Mouse (Mus musculus): Measurements from ENCODE around the gene Nfasc. TPM values are rescaled to one million over a fixed set of nuclear protein-coding genes. Genes with fewer than 3 reads are reported as not detected.

Nfasc gene
- polyA plus RNA-seq, 1 experiment from 2014 or later: 0.68 TPM

DNA sequence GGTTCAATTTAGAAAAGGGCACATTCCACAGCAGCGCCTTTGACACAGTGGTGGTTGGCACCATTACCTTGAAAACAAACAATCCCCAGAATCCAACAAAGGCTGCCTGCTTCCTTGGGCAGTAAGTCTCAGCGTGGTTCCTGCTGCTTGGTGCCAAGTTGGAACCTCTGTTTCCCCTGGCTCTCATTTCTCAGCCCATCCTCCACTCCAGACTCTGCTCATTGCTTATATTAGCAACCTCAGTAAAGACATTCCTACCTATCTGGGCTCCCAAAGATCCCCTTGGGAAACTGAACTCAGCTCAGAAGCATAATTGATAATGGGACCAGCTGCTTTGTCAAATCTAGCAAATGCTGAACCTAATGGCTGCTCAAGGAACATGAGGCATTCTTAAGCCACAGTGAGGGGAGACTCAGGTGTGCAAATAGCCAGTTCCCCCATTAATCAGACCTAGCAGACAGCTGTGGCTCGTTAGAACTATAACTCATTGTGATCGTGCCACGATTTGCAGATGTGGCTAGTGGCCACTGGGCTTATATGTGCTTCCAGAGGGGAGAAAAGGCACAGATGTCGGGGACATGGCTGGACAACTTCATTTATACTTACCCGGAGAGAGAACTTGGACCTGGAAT is 115.4 kb downstream of the Nfasc start:
- Histone ChIP-seq H3K9me3 (ENCODE audit: control insufficient read depth, low read length) (no peaks in the 10 kb centered on the region), H3K4me1 (ENCODE audit: control insufficient read depth in 2 of 2, insufficient read depth in 2 of 2, low read length in 2 of 2) (no peaks in the 10 kb centered on the region), H3K27ac (replicated peaks in 1 of 2; ENCODE audit: control insufficient read depth in 1 of 2, insufficient read depth in 1 of 2, low read depth in 2 of 2, low read length in 2 of 2) (no peak overlapping the region), H3K4me2 (ENCODE audit: low read length) (no peak overlapping the region), H3K27me3 (ENCODE audit: control insufficient read depth, insufficient read depth, low read length) (no peaks in the 10 kb centered on the region; the same call in 1 of the 2 replicates), H3K4me3 (ENCODE audit: control insufficient read depth in 1 of 2, insufficient read depth in 1 of 2, low read depth in 1 of 2, low read length in 2 of 2) (no peak overlapping the region), H3K36me3 (ENCODE audit: control insufficient read depth, insufficient read depth, low read length) (no peaks in the 10 kb centered on the region), H3K9ac (ENCODE audit: low read length) (no peak overlapping the region)
- ATAC-seq (ENCODE audit: insufficient number of reproducible peaks, insufficient read depth, low FRiP score, low read depth): no peak
- WGBS: 79% methylated on average over 7 of the region's 7 CpGs

DNA sequence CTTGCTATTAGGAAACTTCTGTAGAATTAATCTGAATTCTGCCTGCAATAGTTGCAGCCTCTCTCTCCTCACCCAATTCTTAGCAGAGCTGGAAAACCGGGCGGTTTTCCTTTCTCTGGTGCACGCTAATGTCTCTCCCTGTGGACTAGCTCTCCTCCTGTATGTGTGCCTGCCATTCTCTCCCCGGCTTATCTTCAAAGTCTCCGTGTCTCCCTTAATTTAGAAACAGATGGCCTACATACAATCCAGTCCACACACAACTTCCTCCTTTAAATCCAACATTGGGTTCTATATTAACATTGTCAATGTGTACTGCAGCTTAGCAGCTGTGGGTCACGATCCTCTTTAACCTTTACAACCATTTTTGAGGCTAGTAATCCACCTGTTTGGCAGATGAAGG is 116.6 kb downstream of the Nfasc start:
- no peak overlapping the region for H3K4me2 ChIP-seq (ENCODE audit: low read length)
- WGBS: 52% methylated on average over 6 of the region's 6 CpGs
- no peak for ATAC-seq (ENCODE audit: insufficient number of reproducible peaks, insufficient read depth, low FRiP score, low read depth)
- H3K9ac ChIP-seq (ENCODE audit: low read length): no peak overlapping the region
- no peaks in the 10 kb centered on the region; the same call in 1 of the 2 replicates for H3K27me3 ChIP-seq (ENCODE audit: control insufficient read depth, insufficient read depth, low read length)
- no peaks in the 10 kb centered on the region for H3K9me3 ChIP-seq (ENCODE audit: control insufficient read depth, low read length)
- no peaks in the 10 kb centered on the region for H3K4me1 ChIP-seq (ENCODE audit: control insufficient read depth in 2 of 2, insufficient read depth in 2 of 2, low read length in 2 of 2)
- no peaks in the 10 kb centered on the region for H3K36me3 ChIP-seq (ENCODE audit: control insufficient read depth, insufficient read depth, low read length)
- no peak overlapping the region for H3K27ac ChIP-seq (replicated peaks in 1 of 2; ENCODE audit: control insufficient read depth in 1 of 2, insufficient read depth in 1 of 2, low read depth in 2 of 2, low read length in 2 of 2)
- no peak overlapping the region for H3K4me3 ChIP-seq (ENCODE audit: control insufficient read depth in 1 of 2, insufficient read depth in 1 of 2, low read depth in 1 of 2, low read length in 2 of 2)

- H3K9ac ChIP-seq (ENCODE audit: low read length): no peak overlapping the region
- no peak overlapping the region for H3K27ac ChIP-seq (replicated peaks in 1 of 2; ENCODE audit: control insufficient read depth in 1 of 2, insufficient read depth in 1 of 2, low read depth in 2 of 2, low read length in 2 of 2)
- H3K27me3 ChIP-seq (ENCODE audit: control insufficient read depth, insufficient read depth, low read length): no peaks in the 10 kb centered on the region; the same call in 1 of the 2 replicates
- H3K4me1 ChIP-seq (ENCODE audit: control insufficient read depth in 2 of 2, insufficient read depth in 2 of 2, low read length in 2 of 2): no peaks in the 10 kb centered on the region
- no peak for ATAC-seq (ENCODE audit: insufficient number of reproducible peaks, insufficient read depth, low FRiP score, low read depth)
- WGBS: 85% methylated on average over 1 of the region's 1 CpGs
- no peaks in the 10 kb centered on the region for H3K36me3 ChIP-seq (ENCODE audit: control insufficient read depth, insufficient read depth, low read length)
- H3K9me3 ChIP-seq (ENCODE audit: control insufficient read depth, low read length): no peaks in the 10 kb centered on the region
- H3K4me3 ChIP-seq (ENCODE audit: control insufficient read depth in 1 of 2, insufficient read depth in 1 of 2, low read depth in 1 of 2, low read length in 2 of 2): no peak overlapping the region
- no peak overlapping the region for H3K4me2 ChIP-seq (ENCODE audit: low read length)
These were observed 117.1 kb downstream of the Nfasc start for GRCm38 (mm10) chr1:132624466-132624865.

DNA sequence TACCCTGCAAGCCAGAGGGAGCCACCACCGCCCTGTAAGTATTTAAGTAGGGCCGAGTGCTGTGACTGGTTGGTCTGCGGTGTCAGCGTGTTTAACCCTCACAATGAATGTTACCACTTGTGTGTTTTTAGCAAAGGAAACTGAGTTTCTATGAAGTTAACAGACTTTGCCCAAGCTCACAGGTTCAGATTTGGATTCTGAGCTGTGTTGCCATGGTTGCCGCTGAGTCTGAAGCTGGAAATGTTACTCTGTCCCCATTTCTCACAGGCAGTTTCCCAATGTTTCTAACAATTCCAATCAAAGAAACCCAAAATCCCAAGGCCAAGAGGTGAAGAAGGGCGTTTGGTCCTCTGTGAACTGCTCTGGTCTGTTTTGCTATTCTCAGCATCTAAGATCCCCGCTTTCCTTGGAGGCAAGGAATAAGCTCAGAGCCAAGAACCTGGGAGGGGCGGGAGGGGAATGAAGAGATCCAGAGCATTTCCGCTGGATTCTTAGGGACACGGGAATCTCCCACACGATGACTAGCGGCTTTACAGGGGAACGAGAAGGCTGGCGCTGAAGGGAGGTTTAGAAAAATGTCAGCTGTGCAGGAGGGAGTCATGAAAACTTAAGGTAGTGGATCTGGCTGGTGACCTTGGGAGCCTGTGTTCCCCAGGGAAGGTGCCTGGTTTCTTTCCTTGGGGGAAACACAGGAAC is 117.8 kb downstream of the Nfasc start:
- Histone ChIP-seq H3K36me3 (ENCODE audit: control insufficient read depth, insufficient read depth, low read length) (no peaks in the 10 kb centered on the region), H3K4me3 (ENCODE audit: control insufficient read depth in 1 of 2, insufficient read depth in 1 of 2, low read depth in 1 of 2, low read length in 2 of 2) (no peak overlapping the region), H3K9ac (ENCODE audit: low read length) (no peak overlapping the region), H3K27me3 (ENCODE audit: control insufficient read depth, insufficient read depth, low read length) (no peaks in the 10 kb centered on the region; the same call in 1 of the 2 replicates), H3K27ac (replicated peaks in 1 of 2; ENCODE audit: control insufficient read depth in 1 of 2, insufficient read depth in 1 of 2, low read depth in 2 of 2, low read length in 2 of 2) (no peak overlapping the region), H3K4me1 (ENCODE audit: control insufficient read depth in 2 of 2, insufficient read depth in 2 of 2, low read length in 2 of 2) (no peaks in the 10 kb centered on the region), H3K4me2 (ENCODE audit: low read length) (no peak overlapping the region), H3K9me3 (ENCODE audit: control insufficient read depth, low read length) (no peaks in the 10 kb centered on the region)
- 50% methylated on average over 14 of the region's 14 CpGs for WGBS
- no peak for ATAC-seq (ENCODE audit: insufficient number of reproducible peaks, insufficient read depth, low FRiP score, low read depth)

- no peak for ATAC-seq (ENCODE audit: insufficient number of reproducible peaks, insufficient read depth, low FRiP score, low read depth)
- Histone ChIP-seq H3K9me3 (ENCODE audit: control insufficient read depth, low read length) (no peaks in the 10 kb centered on the region), H3K4me1 (ENCODE audit: control insufficient read depth in 2 of 2, insufficient read depth in 2 of 2, low read length in 2 of 2) (no peaks in the 10 kb centered on the region), H3K27ac (replicated peaks in 1 of 2; ENCODE audit: control insufficient read depth in 1 of 2, insufficient read depth in 1 of 2, low read depth in 2 of 2, low read length in 2 of 2) (no peak overlapping the region), H3K36me3 (ENCODE audit: control insufficient read depth, insufficient read depth, low read length) (no peaks in the 10 kb centered on the region), H3K9ac (ENCODE audit: low read length) (no peak overlapping the region), H3K4me3 (ENCODE audit: control insufficient read depth in 1 of 2, insufficient read depth in 1 of 2, low read depth in 1 of 2, low read length in 2 of 2) (no peak overlapping the region), H3K4me2 (ENCODE audit: low read length) (no peak overlapping the region), H3K27me3 (ENCODE audit: control insufficient read depth, insufficient read depth, low read length) (no peaks in the 10 kb centered on the region)
- WGBS: 72% methylated on average over 4 of the region's 4 CpGs
These were observed 129.5 kb downstream of the Nfasc start for GRCm38 (mm10) chr1:132612066-132612465.

- H3K4me3 ChIP-seq (ENCODE audit: control insufficient read depth in 1 of 2, insufficient read depth in 1 of 2, low read depth in 1 of 2, low read length in 2 of 2): no peak overlapping the region
- no peak overlapping the region for H3K9ac ChIP-seq (ENCODE audit: low read length)
- ATAC-seq (ENCODE audit: insufficient number of reproducible peaks, insufficient read depth, low FRiP score, low read depth): no peak
- no peak overlapping the region for H3K4me2 ChIP-seq (ENCODE audit: low read length)
- H3K27ac ChIP-seq (replicated peaks in 1 of 2; ENCODE audit: control insufficient read depth in 1 of 2, insufficient read depth in 1 of 2, low read depth in 2 of 2, low read length in 2 of 2): no peak overlapping the region
- H3K36me3 ChIP-seq (ENCODE audit: control insufficient read depth, insufficient read depth, low read length): no peaks in the 10 kb centered on the region
- H3K9me3 ChIP-seq (ENCODE audit: control insufficient read depth, low read length): no peaks in the 10 kb centered on the region
- no peaks in the 10 kb centered on the region for H3K27me3 ChIP-seq (ENCODE audit: control insufficient read depth, insufficient read depth, low read length)
- no peaks in the 10 kb centered on the region for H3K4me1 ChIP-seq (ENCODE audit: control insufficient read depth in 2 of 2, insufficient read depth in 2 of 2, low read length in 2 of 2)
- 33% methylated on average over 4 of the region's 4 CpGs for WGBS
These were observed 132.5 kb downstream of the Nfasc start for GRCm38 (mm10) chr1:132609048-132609634.

GRCm38 (mm10) chr1:132602161-132602560 is 139.4 kb downstream of the Nfasc start:
- H3K4me3 ChIP-seq (ENCODE audit: control insufficient read depth in 1 of 2, insufficient read depth in 1 of 2, low read depth in 1 of 2, low read length in 2 of 2): no peak overlapping the region
- H3K9me3 ChIP-seq (ENCODE audit: control insufficient read depth, low read length): no peaks in the 10 kb centered on the region
- no peak for ATAC-seq (ENCODE audit: insufficient number of reproducible peaks, insufficient read depth, low FRiP score, low read depth)
- no peaks in the 10 kb centered on the region for H3K27me3 ChIP-seq (ENCODE audit: control insufficient read depth, insufficient read depth, low read length)
- H3K36me3 ChIP-seq (ENCODE audit: control insufficient read depth, insufficient read depth, low read length): no peaks in the 10 kb centered on the region
- H3K4me2 ChIP-seq (ENCODE audit: low read length): no peak overlapping the region
- no peak overlapping the region for H3K9ac ChIP-seq (ENCODE audit: low read length)
- no peak overlapping the region for H3K27ac ChIP-seq (replicated peaks in 1 of 2; ENCODE audit: control insufficient read depth in 1 of 2, insufficient read depth in 1 of 2, low read depth in 2 of 2, low read length in 2 of 2)
- WGBS: 36% methylated on average over 8 of the region's 8 CpGs
- H3K4me1 ChIP-seq (ENCODE audit: control insufficient read depth in 2 of 2, insufficient read depth in 2 of 2, low read length in 2 of 2): no peaks in the 10 kb centered on the region
